Mouse (Mus musculus): ENCODE measurements around the gene Kif6.

The Kif6 gene

GRCm38 (mm10) chr17:49652800-49653199, 37.9 kb downstream of the Kif6 start:
- ATAC-seq (ENCODE audit: insufficient number of reproducible peaks, low FRiP score, low TSS enrichment), result no peak

GRCm38 (mm10) chr17:49661626-49662025, 46.7 kb downstream of the Kif6 start:
- no peak for ATAC-seq (ENCODE audit: insufficient number of reproducible peaks, low FRiP score, low TSS enrichment)

- ATAC-seq (ENCODE audit: insufficient number of reproducible peaks, low FRiP score, low TSS enrichment), result no peak
Measured at GRCm38 (mm10) chr17:49666728-49667127, 51.8 kb downstream of the Kif6 start.

- ATAC-seq (ENCODE audit: insufficient number of reproducible peaks, low FRiP score, low TSS enrichment), result no peak
Measured at GRCm38 (mm10) chr17:49668296-49668695, 53.4 kb downstream of the Kif6 start.

- ATAC-seq (ENCODE audit: insufficient number of reproducible peaks, low FRiP score, low TSS enrichment), result no peak
Measured at GRCm38 (mm10) chr17:49671921-49672339, 57.0 kb downstream of the Kif6 start.

- ATAC-seq (ENCODE audit: insufficient number of reproducible peaks, low FRiP score, low TSS enrichment), result no peak
Measured at GRCm38 (mm10) chr17:49672421-49672820, 57.5 kb downstream of the Kif6 start.

GRCm38 (mm10) chr17:49675629-49676028, 60.7 kb downstream of the Kif6 start:
- no peak for ATAC-seq (ENCODE audit: insufficient number of reproducible peaks, low FRiP score, low TSS enrichment)

GRCm38 (mm10) chr17:49681410-49681809, 66.5 kb downstream of the Kif6 start:
- no peak for ATAC-seq (ENCODE audit: insufficient number of reproducible peaks, low FRiP score, low TSS enrichment)

GRCm38 (mm10) chr17:49684146-49684545, 69.2 kb downstream of the Kif6 start:
- ATAC-seq (ENCODE audit: insufficient number of reproducible peaks, low FRiP score, low TSS enrichment), result no peak

GRCm38 (mm10) chr17:49690607-49691454, 75.9 kb downstream of the Kif6 start:
- no peak for ATAC-seq (ENCODE audit: insufficient number of reproducible peaks, low FRiP score, low TSS enrichment)

- no peak for ATAC-seq (ENCODE audit: insufficient number of reproducible peaks, low FRiP score, low TSS enrichment)
Measured at GRCm38 (mm10) chr17:49691455-49691805, 76.5 kb downstream of the Kif6 start.

GRCm38 (mm10) chr17:49693206-49693605, 78.3 kb downstream of the Kif6 start:
- ATAC-seq (ENCODE audit: insufficient number of reproducible peaks, low FRiP score, low TSS enrichment), result no peak

GRCm38 (mm10) chr17:49697220-49697619, 82.3 kb downstream of the Kif6 start:
- ATAC-seq (ENCODE audit: insufficient number of reproducible peaks, low FRiP score, low TSS enrichment), result no peak

- ATAC-seq (ENCODE audit: insufficient number of reproducible peaks, low FRiP score, low TSS enrichment), result no peak
Measured at GRCm38 (mm10) chr17:49703492-49704249, 88.7 kb downstream of the Kif6 start.

GRCm38 (mm10) chr17:49709192-49709591, 94.3 kb downstream of the Kif6 start:
- no peak for ATAC-seq (ENCODE audit: insufficient number of reproducible peaks, low FRiP score, low TSS enrichment)

GRCm38 (mm10) chr17:49710101-49710630, 95.2 kb downstream of the Kif6 start:
- no peak for ATAC-seq (ENCODE audit: insufficient number of reproducible peaks, low FRiP score, low TSS enrichment)

- no peak for ATAC-seq (ENCODE audit: insufficient number of reproducible peaks, low FRiP score, low TSS enrichment)
Measured at GRCm38 (mm10) chr17:49726206-49726605, 111.3 kb downstream of the Kif6 start.

GRCm38 (mm10) chr17:49726976-49727375, 112.0 kb downstream of the Kif6 start:
- ATAC-seq (ENCODE audit: insufficient number of reproducible peaks, low FRiP score, low TSS enrichment), result no peak

- no peak for ATAC-seq (ENCODE audit: insufficient number of reproducible peaks, low FRiP score, low TSS enrichment)
Measured at GRCm38 (mm10) chr17:49727428-49728045, 112.6 kb downstream of the Kif6 start.

GRCm38 (mm10) chr17:49729856-49730255, 114.9 kb downstream of the Kif6 start:
- ATAC-seq (ENCODE audit: insufficient number of reproducible peaks, low FRiP score, low TSS enrichment), result no peak

- ATAC-seq (ENCODE audit: insufficient number of reproducible peaks, low FRiP score, low TSS enrichment), result no peak
Measured at GRCm38 (mm10) chr17:49732706-49733105, 117.8 kb downstream of the Kif6 start.

Data from cerebellum, adult (tissue).